Mouse (Mus musculus) intestine, embryonic 14.5 days (tissue): Measurements from ENCODE around the gene Lix1. TPM values are rescaled to one million over a fixed set of nuclear protein-coding genes. Genes with fewer than 3 reads are reported as not detected.

Experiments
- ATAC-seq: fragments of 200-750 bp; cut with Nextera tagmentation; replicated peaks from 2 replicates; pipeline ENCODE4 v1.8.0; 2017; ENCODE audit warnings: low read depth, moderate number of reproducible peaks, moderate TSS enrichment, moderate library complexity; ENCODE audit not compliant: low FRiP score, low TSS enrichment
- DNase-seq: peaks from one replicate; pipeline ENCODE4 v3.0.0-alpha.2; 2018; ENCODE audit warnings: low spot score
- H3K27ac ChIP-seq: fragments of 300-500 bp; sonication (generic); 2 replicates; pipeline ENCODE4 v1.5.1; 2014; ENCODE audit warnings: low read depth, mild to moderate bottlenecking, control low read depth
- H3K27me3 ChIP-seq: fragments of 300-500 bp; sonication (generic); replicated peaks from 2 replicates; pipeline ENCODE4 v1.6.1; 2014; ENCODE audit warnings: low read length, control low read depth; ENCODE audit not compliant: control insufficient read depth, insufficient read depth
- H3K36me3 ChIP-seq: fragments of 300-500 bp; sonication (generic); 2 replicates; pipeline ENCODE4 v1.6.1; 2014; ENCODE audit warnings: low read length, control low read depth; ENCODE audit not compliant: control insufficient read depth, insufficient read depth
- H3K4me1 ChIP-seq: fragments of 300-500 bp; sonication (generic); replicated peaks from 2 replicates; pipeline ENCODE4 v1.6.1; 2014; ENCODE audit warnings: low read length, control low read depth, mixed read lengths; ENCODE audit not compliant: control insufficient read depth, insufficient read depth
- H3K4me2 ChIP-seq: fragments of 300-500 bp; sonication (generic); 2 replicates; pipeline ENCODE4 v1.6.1; 2014; ENCODE audit warnings: low read length
- H3K4me3 ChIP-seq: fragments of 300-500 bp; sonication (generic); 2 replicates; pipeline ENCODE4 v1.5.1; 2014; ENCODE audit warnings: low read depth, low read length, control low read depth, mixed read lengths
- H3K9ac ChIP-seq: fragments of 300-500 bp; sonication (generic); 2 replicates; pipeline ENCODE4 v1.6.1; 2014; ENCODE audit warnings: mild to moderate bottlenecking, low read length
- H3K9me3 ChIP-seq: fragments of 300-500 bp; sonication (generic); 2 replicates; pipeline ENCODE4 v1.6.1; 2016; ENCODE audit warnings: low read length, control low read depth; ENCODE audit not compliant: control insufficient read depth
- WGBS: fragments of 180-500 bp; shearing (Covaris S2); extraction: QIAGEN DNeasy Blood & Tissue Kit; methylation state at CpG from one replicate; pipeline ENCODE4 v1.1.7; 2014; 5-methylcytosine and 5-hydroxymethylcytosine counted together
- polyA plus RNA-seq: library from polyadenylated mRNA; unstranded; fragments of >200 nt; fragmentation: Nextera tagmentation; extraction: Ambion mirVana; gene quantifications from 2 replicates; pipeline ENCODE4 v1.2.1, GENCODE M21; 2014

Gene Lix1
- polyA plus RNA-seq, 1 experiment from 2014 or later: 4.1 TPM

- Histone ChIP-seq H3K9ac (no peak overlapping the region), H3K27me3 (no peaks in the 10 kb centered on the region), H3K27ac (no peak overlapping the region), H3K36me3 (no peaks in the 10 kb centered on the region), H3K4me3 (no peak overlapping the region), H3K9me3 (no peaks in the 10 kb centered on the region), H3K4me2 (no peak overlapping the region), H3K4me1 (peaks cover 12% of the 10 kb centered on the region; the same call in 1 of the 2 replicates)
- ATAC-seq (no peak), DNase-seq (no peak)
- WGBS: 33% methylated on average over 1 of the region's 1 CpGs
These were observed 3.1 kb downstream of the Lix1 start for GRCm38 (mm10) chr17:17405606-17406005.

GRCm38 (mm10) chr17:17408137-17408536, 5.7 kb downstream of the Lix1 start:
- peaks cover 8% of the 10 kb centered on the region; the same call in 1 of the 2 replicates for H3K4me1 ChIP-seq
- no peak overlapping the region for H3K4me2 ChIP-seq
- H3K9me3 ChIP-seq: no peaks in the 10 kb centered on the region
- WGBS: 64% methylated on average over 6 of the region's 6 CpGs
- no peaks in the 10 kb centered on the region for H3K36me3 ChIP-seq
- no peak overlapping the region for H3K9ac ChIP-seq
- no peak overlapping the region for H3K27ac ChIP-seq
- H3K27me3 ChIP-seq: no peaks in the 10 kb centered on the region
- ATAC-seq: no peak
- no peak for DNase-seq
- H3K4me3 ChIP-seq: no peak overlapping the region

- H3K27me3 ChIP-seq: no peaks in the 10 kb centered on the region
- no peak overlapping the region for H3K9ac ChIP-seq
- H3K27ac ChIP-seq: no peak overlapping the region
- DNase-seq (no peak), ATAC-seq (no peak)
- no peaks in the 10 kb centered on the region for H3K36me3 ChIP-seq
- H3K4me3 ChIP-seq: no peak overlapping the region
- no peaks in the 10 kb centered on the region for H3K9me3 ChIP-seq
- 79% methylated on average over 6 of the region's 6 CpGs for WGBS
- 0 out of 2 replicates have a peak, but pooled peaks cover 2% of the 10 kb centered on the region for H3K4me1 ChIP-seq
- no peak overlapping the region for H3K4me2 ChIP-seq
These were observed 6.4 kb downstream of the Lix1 start for GRCm38 (mm10) chr17:17408720-17409478.

- no peaks in the 10 kb centered on the region for H3K27me3 ChIP-seq
- 37% methylated on average over 2 of the region's 2 CpGs for WGBS
- ATAC-seq (no peak), DNase-seq (no peak)
- no peak overlapping the region for H3K4me2 ChIP-seq
- H3K4me1 ChIP-seq: 0 out of 2 replicates have a peak, but pooled peaks cover 2% of the 10 kb centered on the region
- no peak overlapping the region for H3K9ac ChIP-seq
- H3K36me3 ChIP-seq: no peaks in the 10 kb centered on the region
- H3K27ac ChIP-seq: no peak overlapping the region
- H3K4me3 ChIP-seq: no peak overlapping the region
- H3K9me3 ChIP-seq: no peaks in the 10 kb centered on the region
These were observed 7.1 kb downstream of the Lix1 start for GRCm38 (mm10) chr17:17409601-17410000.

- no peaks in the 10 kb centered on the region for H3K4me1 ChIP-seq
- no peak overlapping the region for H3K4me2 ChIP-seq
- WGBS: 78% methylated on average over 2 of the region's 2 CpGs
- H3K27ac ChIP-seq: no peak overlapping the region
- no peak overlapping the region for H3K4me3 ChIP-seq
- no peak overlapping the region for H3K9ac ChIP-seq
- ATAC-seq (no peak), DNase-seq (no peak)
- H3K36me3 ChIP-seq: no peaks in the 10 kb centered on the region
- H3K27me3 ChIP-seq: no peaks in the 10 kb centered on the region
- no peaks in the 10 kb centered on the region for H3K9me3 ChIP-seq
These were observed 9.0 kb downstream of the Lix1 start for GRCm38 (mm10) chr17:17411443-17411842.

GRCm38 (mm10) chr17:17412176-17412575, 9.7 kb downstream of the Lix1 start:
- Histone ChIP-seq H3K27me3 (no peaks in the 10 kb centered on the region), H3K4me2 (no peak overlapping the region), H3K9me3 (no peaks in the 10 kb centered on the region), H3K4me1 (no peaks in the 10 kb centered on the region), H3K9ac (no peak overlapping the region), H3K4me3 (no peak overlapping the region), H3K27ac (no peak overlapping the region), H3K36me3 (no peaks in the 10 kb centered on the region)
- DNase-seq (no peak), ATAC-seq (no peak)
- WGBS: 81% methylated on average over 2 of the region's 2 CpGs

- no peaks in the 10 kb centered on the region for H3K9me3 ChIP-seq
- no peaks in the 10 kb centered on the region for H3K4me1 ChIP-seq
- H3K36me3 ChIP-seq: no peaks in the 10 kb centered on the region
- no peaks in the 10 kb centered on the region for H3K27me3 ChIP-seq
- 94% methylated on average over 3 of the region's 3 CpGs for WGBS
- no peak for DNase-seq
- H3K4me2 ChIP-seq: no peak overlapping the region
- H3K9ac ChIP-seq: no peak overlapping the region
- no peak overlapping the region for H3K27ac ChIP-seq
- no peak for ATAC-seq
- H3K4me3 ChIP-seq: no peak overlapping the region
These were observed 11.7 kb downstream of the Lix1 start for GRCm38 (mm10) chr17:17414206-17414605.

GRCm38 (mm10) chr17:17424609-17425307, 22.3 kb downstream of the Lix1 start:
- Histone ChIP-seq H3K4me3 (no peak overlapping the region), H3K36me3 (no peaks in the 10 kb centered on the region), H3K9me3 (no peaks in the 10 kb centered on the region), H3K4me1 (no peaks in the 10 kb centered on the region), H3K9ac (no peak overlapping the region), H3K4me2 (no peak overlapping the region), H3K27me3 (no peaks in the 10 kb centered on the region), H3K27ac (no peak overlapping the region)
- no peak for ATAC-seq
- WGBS: 55% methylated on average over 4 of the region's 4 CpGs
- no peak for DNase-seq
